20 mouse cellular contexts compared by ENCODE assay signal in the genomic region with DNA sequence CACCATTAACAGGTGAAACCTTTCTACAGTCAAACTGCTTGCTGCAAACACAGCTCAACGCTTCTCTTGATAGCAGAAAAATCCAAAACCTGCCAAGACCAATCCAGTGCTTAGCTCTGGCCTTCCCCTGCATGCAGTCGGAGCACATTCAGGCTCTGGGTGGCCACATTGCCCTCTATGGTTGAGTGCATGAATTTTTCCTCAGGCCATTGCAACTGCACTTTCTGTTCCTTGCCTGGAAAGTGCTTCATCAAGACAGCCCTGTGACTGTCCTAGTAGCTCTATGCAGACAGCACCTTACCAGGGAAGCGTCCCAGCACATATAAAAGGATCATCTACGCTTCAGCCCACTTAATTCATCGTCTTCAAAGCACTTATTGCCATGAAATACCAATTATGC.
DNase-seq lines count a peak whose midpoint lies in the region; ATAC-seq and TF ChIP-seq lines count a peak whose summit lies in the region.
"Had no signal": no experiment of that assay in that cellular context is flagged by ENCODE, and none has a peak within 500 bp of the region (broad histone marks: within the 10 kb centered on the region; RNA-seq: fewer than 3 reads in every experiment).

No protein-coding gene starts in this region.

- no peak for TF ChIP-seq POLR2A in thymus, adult 2 months (IDR thresholded peaks at IDR 0.05; ENCODE audit: control insufficient read depth, extremely low read depth, insufficient read depth, low read length, poor library complexity)

- TF ChIP-seq CTCF in thymus, adult 2 months (IDR thresholded peaks at IDR 0.05; ENCODE audit: borderline replicate concordance, control insufficient read depth, extremely low read depth, insufficient read depth, low read length, poor library complexity) = no peak

- DNase-seq in hindbrain, embryonic 14.5 days (ENCODE audit: low spot score) = no peak
- DNase-seq in hindbrain, embryonic 10.5 days (ENCODE audit: low spot score) = no peak
- DNase-seq in kidney, postnatal 14 days = peak; percentile 50
- no peak for DNase-seq in kidney, adult 18-20 months
- DNase-seq in retina, postnatal 1 day = peak; percentile 39
- DNase-seq in retina, embryonic 14.5 days (ENCODE audit: low spot score) = no peak
- peak; percentile 44 to 53 for DNase-seq in kidney, postnatal 36 days
- no peak for DNase-seq in thymus, adult 2 months
- DNase-seq: adrenal gland, adult 2 months; cerebellum, adult 11-12 months; cerebellum, postnatal 14 days; layer of hippocampus, postnatal 36 days; liver, embryonic 13.5 days had no signal

- WGBS in hindbrain, embryonic 14.5 days = 64% methylated on average over 5 of the region's 5 CpGs
- 71% methylated on average over 5 of the region's 5 CpGs for WGBS in hindbrain, embryonic 10.5 days
- 99% methylated on average over 5 of the region's 5 CpGs for WGBS in thymus, adult 2 months

- H3K4me2 ChIP-seq in hindbrain, embryonic 14.5 days (replicated peaks) = no peak overlapping the region
- H3K4me2 ChIP-seq: embryonic facial prominence, embryonic 13.5 days; forebrain, embryonic 15.5 days; heart, embryonic 12.5 days; limb, embryonic 13.5 days; liver, embryonic 13.5 days; lung, embryonic 15.5 days; midbrain, embryonic 12.5 days had no signal

- no peaks in the 10 kb centered on the region for H3K36me3 ChIP-seq in hindbrain, embryonic 14.5 days (replicated peaks; ENCODE audit: control insufficient read depth, insufficient read depth)
- H3K36me3 ChIP-seq in hindbrain, embryonic 10.5 days = no peaks in the 10 kb centered on the region
- peaks cover 21% of the 10 kb centered on the region for H3K36me3 ChIP-seq in thymus, adult 2 months (ENCODE audit: control insufficient read depth, insufficient read depth, low read length)
- H3K36me3 ChIP-seq: forebrain, embryonic 15.5 days; liver, embryonic 13.5 days; lung, embryonic 15.5 days; midbrain, embryonic 12.5 days had no signal

- no peaks in the 10 kb centered on the region for H3K9me3 ChIP-seq in hindbrain, embryonic 14.5 days (ENCODE audit: control insufficient read depth, low read length)
- no peaks in the 10 kb centered on the region for H3K9me3 ChIP-seq in hindbrain, embryonic 10.5 days
- H3K9me3 ChIP-seq: embryonic facial prominence, embryonic 13.5 days; forebrain, embryonic 15.5 days; heart, embryonic 12.5 days; limb, embryonic 13.5 days; liver, embryonic 13.5 days; lung, embryonic 15.5 days; midbrain, embryonic 12.5 days had no signal

- no peaks in the 10 kb centered on the region for H3K27me3 ChIP-seq in hindbrain, embryonic 14.5 days (ENCODE audit: control insufficient read depth, insufficient read depth, low read length)
- no peaks in the 10 kb centered on the region for H3K27me3 ChIP-seq in hindbrain, embryonic 10.5 days (ENCODE audit: insufficient read depth, poor library complexity, severe bottlenecking)
- H3K27me3 ChIP-seq in thymus, adult 2 months (ENCODE audit: control insufficient read depth, insufficient read depth, low read length) = no peaks in the 10 kb centered on the region
- H3K27me3 ChIP-seq: embryonic facial prominence, embryonic 13.5 days; forebrain, embryonic 15.5 days; heart, embryonic 12.5 days; limb, embryonic 13.5 days; liver, embryonic 13.5 days; lung, embryonic 15.5 days; midbrain, embryonic 12.5 days had no signal

- 0 out of 2 replicates have a peak, but pooled peaks cover 5% of the 10 kb centered on the region for H3K4me1 ChIP-seq in hindbrain, embryonic 14.5 days (replicated peaks; ENCODE audit: control insufficient read depth, insufficient read depth, low read length)
- H3K4me1 ChIP-seq in hindbrain, embryonic 10.5 days (replicated peaks) = no peaks in the 10 kb centered on the region
- no peaks in the 10 kb centered on the region for H3K4me1 ChIP-seq in thymus, adult 2 months (replicated peaks; ENCODE audit: control insufficient read depth, insufficient read depth, low read length)
- H3K4me1 ChIP-seq: embryonic facial prominence, embryonic 13.5 days; heart, embryonic 12.5 days; liver, embryonic 13.5 days; lung, embryonic 15.5 days had no signal

- H3K9ac ChIP-seq in hindbrain, embryonic 14.5 days = no peak overlapping the region
- H3K9ac ChIP-seq: embryonic facial prominence, embryonic 13.5 days; forebrain, embryonic 15.5 days; heart, embryonic 12.5 days; limb, embryonic 13.5 days; liver, embryonic 13.5 days; lung, embryonic 15.5 days; midbrain, embryonic 12.5 days had no signal

- H3K27ac ChIP-seq in hindbrain, embryonic 14.5 days = no peak overlapping the region
- H3K27ac ChIP-seq in hindbrain, embryonic 10.5 days = no peak overlapping the region
- no peak overlapping the region for H3K27ac ChIP-seq in thymus, adult 2 months (ENCODE audit: control insufficient read depth, insufficient read depth, low read length)
- H3K27ac ChIP-seq: embryonic facial prominence, embryonic 13.5 days; forebrain, embryonic 15.5 days; limb, embryonic 13.5 days; liver, embryonic 13.5 days; lung, embryonic 15.5 days; macrophage; midbrain, embryonic 12.5 days had no signal

- ATAC-seq in hindbrain, embryonic 14.5 days (ENCODE audit: low FRiP score) = peak; percentile 27; the same call in 1 of the 2 replicates
- ATAC-seq: forebrain, embryonic 15.5 days had no signal

- no peak overlapping the region for H3K4me3 ChIP-seq in hindbrain, embryonic 14.5 days (replicated peaks; ENCODE audit: low read length)
- H3K4me3 ChIP-seq in hindbrain, embryonic 10.5 days = no peak overlapping the region
- H3K4me3 ChIP-seq in thymus, adult 2 months (ENCODE audit: control insufficient read depth, insufficient read depth, low read length) = no peak overlapping the region
- H3K4me3 ChIP-seq: embryonic facial prominence, embryonic 13.5 days; forebrain, embryonic 15.5 days; heart, embryonic 12.5 days; limb, embryonic 13.5 days; liver, embryonic 13.5 days; lung, embryonic 15.5 days; midbrain, embryonic 12.5 days had no signal

Comparison
In these comparisons a context has a peak if more than half of its experiments do, and no peak if none do; other contexts are left out.
1. DNase-seq: peak in kidney, postnatal 14 days (single experiment), retina, postnatal 1 day (single experiment) and kidney, postnatal 36 days (2 of 2); none in hindbrain, embryonic 14.5 days (single experiment), hindbrain, embryonic 10.5 days (single experiment), kidney, adult 18-20 months (single experiment), retina, embryonic 14.5 days (single experiment) and thymus, adult 2 months (single experiment).